In the genomic region with DNA sequence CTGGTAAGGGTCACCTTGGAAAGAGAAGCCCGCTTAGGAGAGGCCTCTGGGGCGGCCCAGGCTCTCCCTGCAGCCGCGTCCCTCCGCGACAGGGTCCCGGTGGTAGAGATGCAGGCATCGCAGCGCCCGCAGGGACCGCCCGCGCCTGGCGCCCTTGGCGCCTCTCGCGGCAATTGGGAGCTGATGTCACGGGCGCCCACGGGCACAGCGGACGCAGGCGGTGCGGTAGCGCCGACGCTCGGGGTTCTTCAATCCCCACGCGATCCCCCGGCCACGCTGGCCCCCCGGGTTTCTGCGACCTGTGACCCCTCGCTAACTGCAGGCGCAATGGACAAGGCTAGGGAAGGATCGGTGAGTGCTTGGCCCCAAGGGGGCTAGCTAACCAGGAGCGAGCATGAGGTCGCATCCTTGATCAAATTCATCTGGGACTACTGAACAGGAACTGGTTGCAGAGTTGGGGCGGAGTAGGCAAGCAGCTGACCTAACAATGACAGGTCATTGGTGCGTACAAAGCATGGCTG, we compare ENCODE assay signal across 8 mouse cellular contexts. TPM values are rescaled to one million over a fixed set of nuclear protein-coding genes. Genes with fewer than 3 reads are reported as not detected.
A peak's percentile ranks its signal among the peaks of the same experiment; 100 is the strongest.
DNase-seq lines count a peak whose midpoint lies in the region; ATAC-seq lines count a peak whose summit lies in the region.

No protein-coding gene starts in this region.

- H3K27ac ChIP-seq in embryonic facial prominence, embryonic 14.5 days (replicated peaks; ENCODE audit: low read depth, low read length) = peak overlapping the region; percentile 33
- 0 out of 2 replicates have a peak overlapping the region, but pooled peaks have one; percentile 14 for H3K27ac ChIP-seq in hindbrain, embryonic 14.5 days
- no peak overlapping the region for H3K27ac ChIP-seq in liver, embryonic 13.5 days

- intact Hi-C loops in left cerebral cortex, postnatal 4 days (cut with DNase I) = no loop called here

- peaks cover 17% of the 10 kb centered on the region for H3K36me3 ChIP-seq in embryonic facial prominence, embryonic 14.5 days (ENCODE audit: control insufficient read depth, insufficient read depth, low read length)
- H3K36me3 ChIP-seq in hindbrain, embryonic 14.5 days (replicated peaks; ENCODE audit: control insufficient read depth, insufficient read depth) = no peaks in the 10 kb centered on the region
- H3K36me3 ChIP-seq in liver, embryonic 13.5 days = no peaks in the 10 kb centered on the region

- H3K4me3 ChIP-seq in embryonic facial prominence, embryonic 14.5 days (ENCODE audit: low read depth, low read length) = peak overlapping the region; percentile 28
- peak overlapping the region; percentile 33 for H3K4me3 ChIP-seq in hindbrain, embryonic 14.5 days (replicated peaks; ENCODE audit: low read length)
- peak overlapping the region; percentile 24; the same call in 1 of the 2 replicates for H3K4me3 ChIP-seq in liver, embryonic 13.5 days (replicated peaks)

- no peaks in the 10 kb centered on the region for H3K9me3 ChIP-seq in embryonic facial prominence, embryonic 14.5 days (ENCODE audit: control insufficient read depth, low read length)
- no peaks in the 10 kb centered on the region for H3K9me3 ChIP-seq in hindbrain, embryonic 14.5 days (ENCODE audit: control insufficient read depth, low read length)
- H3K9me3 ChIP-seq in liver, embryonic 13.5 days (replicated peaks) = no peaks in the 10 kb centered on the region

- H3K4me1 ChIP-seq in embryonic facial prominence, embryonic 14.5 days (ENCODE audit: control insufficient read depth, insufficient read depth, low read length) = peaks cover 28% of the 10 kb centered on the region
- H3K4me1 ChIP-seq in hindbrain, embryonic 14.5 days (replicated peaks; ENCODE audit: control insufficient read depth, insufficient read depth, low read length) = peaks cover 27% of the 10 kb centered on the region
- peaks cover 26% of the 10 kb centered on the region for H3K4me1 ChIP-seq in liver, embryonic 13.5 days (replicated peaks)

- peak overlapping the region; percentile 70 for H3K4me2 ChIP-seq in embryonic facial prominence, embryonic 14.5 days (ENCODE audit: low read depth, low read length)
- peak overlapping the region; percentile 60 for H3K4me2 ChIP-seq in hindbrain, embryonic 14.5 days (replicated peaks)
- peak overlapping the region; percentile 51 for H3K4me2 ChIP-seq in liver, embryonic 13.5 days

- H3K9ac ChIP-seq in embryonic facial prominence, embryonic 14.5 days (ENCODE audit: low read depth, low read length) = peak overlapping the region; percentile 62
- H3K9ac ChIP-seq in hindbrain, embryonic 14.5 days = peak overlapping the region; percentile 58
- H3K9ac ChIP-seq in liver, embryonic 13.5 days = peak overlapping the region; percentile 5; the same call in 1 of the 2 replicates

- WGBS in embryonic facial prominence, embryonic 14.5 days = 8% methylated on average over 37 of the region's 41 CpGs
- 7% methylated on average over 39 of the region's 41 CpGs for WGBS in hindbrain, embryonic 14.5 days
- WGBS in liver, embryonic 13.5 days (ENCODE audit: insufficient replicate concordance) = 7% methylated on average over 41 of the region's 41 CpGs

- H3K27me3 ChIP-seq in embryonic facial prominence, embryonic 14.5 days (replicated peaks; ENCODE audit: control insufficient read depth, insufficient read depth, low read length) = no peaks in the 10 kb centered on the region
- H3K27me3 ChIP-seq in hindbrain, embryonic 14.5 days (ENCODE audit: control insufficient read depth, insufficient read depth, low read length) = no peaks in the 10 kb centered on the region
- H3K27me3 ChIP-seq in liver, embryonic 13.5 days = peaks cover 46% of the 10 kb centered on the region

- peak; percentile 66 to 82 for DNase-seq in left cerebral cortex, adult 18-20 months (ENCODE audit: low spot score in 2 of 2)
- DNase-seq in left cerebral cortex, postnatal 4 days = no peak
- DNase-seq in embryonic facial prominence, embryonic 14.5 days (ENCODE audit: low spot score) = no peak
- DNase-seq in hindbrain, embryonic 14.5 days (ENCODE audit: low spot score) = no peak
- DNase-seq in liver, embryonic 13.5 days = no peak
- DNase-seq in right cerebral cortex, adult 2 months (ENCODE audit: low spot score in 2 of 2) = peak; percentile 67 to 77
- DNase-seq in B cell, adult 2 months = no peak

- ATAC-seq in embryonic facial prominence, embryonic 14.5 days (ENCODE audit: low read depth) = no peak
- ATAC-seq in hindbrain, embryonic 14.5 days (ENCODE audit: low FRiP score) = no peak; the same call in 1 of the 2 replicates
- ATAC-seq in liver, embryonic 13.5 days (ENCODE audit: low read depth) = no peak
- no peak for ATAC-seq in megakaryocyte-erythroid progenitor cell, adult 5-6 weeks (replicated peaks; ENCODE audit: low FRiP score, low TSS enrichment, poor library complexity, severe bottlenecking)

RNA-seq across cellular contexts. Expression of a gene that starts 7.0 kb away (rescaled TPM):
- total RNA-seq in left cerebral cortex, adult 18-20 months (2021) = 10 to 100 TPM; 88.3 to 88.8 TPM
- 10 to 100 TPM; 12.3 to 15.2 TPM for total RNA-seq in left cerebral cortex, postnatal 4 days (2021)
- 25.8 and 30.4 TPM in 2 replicates for polyA plus RNA-seq in embryonic facial prominence, embryonic 14.5 days (2014; fragmentation: Nextera tagmentation; extraction: Ambion mirVana)
- 8.9 and 9.8 TPM in 2 replicates for polyA plus RNA-seq in hindbrain, embryonic 14.5 days (2014; fragmentation: Nextera tagmentation; extraction: Ambion mirVana)
- 10.1 and 11.7 TPM in 2 replicates for polyA plus RNA-seq in liver, embryonic 13.5 days (2015; fragmentation: Nextera tagmentation; extraction: Ambion mirVana)
- total RNA-seq in megakaryocyte-erythroid progenitor cell, adult 5-6 weeks (2014; fragmentation: Nextera tagmentation) = 0.49 TPM in 1 of 2 replicates, not detected in the other
- total RNA-seq in megakaryocyte-erythroid progenitor cell, adult 5-6 weeks (2017) = 0.42 TPM in 1 of 2 replicates, not detected in the other

RNA-seq across cellular contexts. Expression of a gene that starts 13.9 kb away (rescaled TPM):
- 10 to 100 TPM; 33.0 to 33.3 TPM for total RNA-seq in left cerebral cortex, adult 18-20 months (2021)
- 10 to 100 TPM; 20.1 to 24.3 TPM for total RNA-seq in left cerebral cortex, postnatal 4 days (2021)
- 5.8 and 7.0 TPM in 2 replicates for polyA plus RNA-seq in embryonic facial prominence, embryonic 14.5 days (2014; fragmentation: Nextera tagmentation; extraction: Ambion mirVana)
- 17.8 and 18.0 TPM in 2 replicates for polyA plus RNA-seq in hindbrain, embryonic 14.5 days (2014; fragmentation: Nextera tagmentation; extraction: Ambion mirVana)
- 0.60 and 0.67 TPM in 2 replicates for polyA plus RNA-seq in liver, embryonic 13.5 days (2015; fragmentation: Nextera tagmentation; extraction: Ambion mirVana)
- 4.5 TPM in 1 of 2 replicates, not detected in the other for total RNA-seq in megakaryocyte-erythroid progenitor cell, adult 5-6 weeks (2014; fragmentation: Nextera tagmentation)
- total RNA-seq in megakaryocyte-erythroid progenitor cell, adult 5-6 weeks (2017) = not detected in 2 replicates

RNA-seq across cellular contexts. Expression of a gene that starts 13.9 kb away (rescaled TPM):
- total RNA-seq in left cerebral cortex, adult 18-20 months (2021) = 10 to 100 TPM; 33.9 to 35.7 TPM
- total RNA-seq in left cerebral cortex, postnatal 4 days (2021) = 10 to 100 TPM; 13.3 to 16.9 TPM
- 3.1 and 6.3 TPM in 2 replicates for polyA plus RNA-seq in embryonic facial prominence, embryonic 14.5 days (2014; fragmentation: Nextera tagmentation; extraction: Ambion mirVana)
- 7.1 and 7.5 TPM in 2 replicates for polyA plus RNA-seq in hindbrain, embryonic 14.5 days (2014; fragmentation: Nextera tagmentation; extraction: Ambion mirVana)
- 0.15 and 0.20 TPM in 2 replicates for polyA plus RNA-seq in liver, embryonic 13.5 days (2015; fragmentation: Nextera tagmentation; extraction: Ambion mirVana)
- total RNA-seq in megakaryocyte-erythroid progenitor cell, adult 5-6 weeks (2014; fragmentation: Nextera tagmentation) = 0.52 TPM in 1 of 2 replicates, not detected in the other
- not detected in 2 replicates for total RNA-seq in megakaryocyte-erythroid progenitor cell, adult 5-6 weeks (2017)

RNA-seq across cellular contexts. Expression of a gene that starts 17.0 kb away (rescaled TPM):
- 10 to 100 TPM; 23.1 to 26.3 TPM for total RNA-seq in left cerebral cortex, adult 18-20 months (2021)
- 10 to 100 TPM; 24.9 to 26.4 TPM for total RNA-seq in left cerebral cortex, postnatal 4 days (2021)
- polyA plus RNA-seq in embryonic facial prominence, embryonic 14.5 days (2014; fragmentation: Nextera tagmentation; extraction: Ambion mirVana) = 13.6 and 14.1 TPM in 2 replicates
- 15.4 and 15.8 TPM in 2 replicates for polyA plus RNA-seq in hindbrain, embryonic 14.5 days (2014; fragmentation: Nextera tagmentation; extraction: Ambion mirVana)
- 6.3 and 7.2 TPM in 2 replicates for polyA plus RNA-seq in liver, embryonic 13.5 days (2015; fragmentation: Nextera tagmentation; extraction: Ambion mirVana)
- 11.2 and 20.1 TPM in 2 replicates for total RNA-seq in megakaryocyte-erythroid progenitor cell, adult 5-6 weeks (2014; fragmentation: Nextera tagmentation)
- 28.8 and 32.8 TPM in 2 replicates for total RNA-seq in megakaryocyte-erythroid progenitor cell, adult 5-6 weeks (2017)

RNA-seq across cellular contexts. Expression of a gene that starts 20.9 kb away (rescaled TPM):
- total RNA-seq in left cerebral cortex, adult 18-20 months (2021) = 10 to 100 TPM; 37.2 to 40.2 TPM
- 10 to 100 TPM; 60.3 to 68.7 TPM for total RNA-seq in left cerebral cortex, postnatal 4 days (2021)
- 61.8 and 82.1 TPM in 2 replicates for polyA plus RNA-seq in embryonic facial prominence, embryonic 14.5 days (2014; fragmentation: Nextera tagmentation; extraction: Ambion mirVana)
- polyA plus RNA-seq in hindbrain, embryonic 14.5 days (2014; fragmentation: Nextera tagmentation; extraction: Ambion mirVana) = 114 and 134 TPM in 2 replicates
- 30.4 and 32.3 TPM in 2 replicates for polyA plus RNA-seq in liver, embryonic 13.5 days (2015; fragmentation: Nextera tagmentation; extraction: Ambion mirVana)
- total RNA-seq in megakaryocyte-erythroid progenitor cell, adult 5-6 weeks (2014; fragmentation: Nextera tagmentation) = 29.1 and 56.6 TPM in 2 replicates
- 61.5 and 75.1 TPM in 2 replicates for total RNA-seq in megakaryocyte-erythroid progenitor cell, adult 5-6 weeks (2017)

Comparison
In these comparisons a context has a peak if more than half of its experiments do, and no peak if none do; other contexts are left out.
1. DNase-seq: peak in left cerebral cortex, adult 18-20 months (2 of 2) and right cerebral cortex, adult 2 months (2 of 2); none in left cerebral cortex, postnatal 4 days (single experiment), embryonic facial prominence, embryonic 14.5 days (single experiment), hindbrain, embryonic 14.5 days (single experiment), liver, embryonic 13.5 days (single experiment) and B cell, adult 2 months (0 of 2).
2. H3K9ac ChIP-seq: peak in every context shown above with its lines; median percentile 62 in embryonic facial prominence, embryonic 14.5 days; 58 in hindbrain, embryonic 14.5 days; 5 in liver, embryonic 13.5 days.
3. RNA of a gene that starts 7.0 kb away (total RNA-seq): 88.3 to 88.8 TPM in left cerebral cortex, adult 18-20 months and 12.3 to 15.2 TPM in left cerebral cortex, postnatal 4 days; 0.42 to 0.49 TPM in megakaryocyte-erythroid progenitor cell, adult 5-6 weeks; every median in the first group is over 4 times any median in the second.
4. RNA of a gene that starts 13.9 kb away (total RNA-seq): 33.9 to 35.7 TPM in left cerebral cortex, adult 18-20 months and 13.3 to 16.9 TPM in left cerebral cortex, postnatal 4 days; 0.52 TPM in megakaryocyte-erythroid progenitor cell, adult 5-6 weeks; every median in the first group is over 4 times any median in the second.
5. Peak in every context shown above with its lines, with median percentiles within 50 percentile points of each other: H3K4me2 ChIP-seq and H3K4me3 ChIP-seq.